Mouse (Mus musculus): ENCODE measurements around the gene Cabin1. TPM values are rescaled to one million over a fixed set of nuclear protein-coding genes. Genes with fewer than 3 reads are reported as not detected.

Gene Cabin1
- polyA plus RNA-seq, 1 experiment from 2014 or later = 36.6 TPM

- Histone ChIP-seq H3K4me3 (no peak overlapping the region), H3K4me1 (peaks cover 18% of the 10 kb centered on the region; the same call in 1 of the 2 replicates), H3K36me3 (replicated peaks) (no peaks in the 10 kb centered on the region), H3K9me3 (no peaks in the 10 kb centered on the region), H3K27ac (no peak overlapping the region), H3K27me3 (ENCODE audit: poor library complexity, severe bottlenecking) (no peaks in the 10 kb centered on the region)
- DNase-seq (ENCODE audit: extremely low spot score, low spot score) = no peak
- WGBS = 91% methylated on average over 8 of the region's 8 CpGs
These were observed 129.5 kb downstream of the Cabin1 start for GRCm38 (mm10) chr10:75634610-75635009.

GRCm38 (mm10) chr10:75633576-75634139 is 130.5 kb downstream of the Cabin1 start:
- Histone ChIP-seq H3K36me3 (replicated peaks) (no peaks in the 10 kb centered on the region), H3K27ac (no peak overlapping the region), H3K9me3 (no peaks in the 10 kb centered on the region), H3K4me3 (no peak overlapping the region), H3K27me3 (ENCODE audit: poor library complexity, severe bottlenecking) (no peaks in the 10 kb centered on the region), H3K4me1 (peaks cover 18% of the 10 kb centered on the region; the same call in 1 of the 2 replicates)
- WGBS = 81% methylated on average over 12 of the region's 14 CpGs
- DNase-seq (ENCODE audit: extremely low spot score, low spot score) = no peak

- H3K9me3 ChIP-seq = no peaks in the 10 kb centered on the region
- no peaks in the 10 kb centered on the region for H3K27me3 ChIP-seq (ENCODE audit: poor library complexity, severe bottlenecking)
- H3K27ac ChIP-seq = no peak overlapping the region
- no peaks in the 10 kb centered on the region for H3K36me3 ChIP-seq (replicated peaks)
- 90% methylated on average over 5 of the region's 5 CpGs for WGBS
- no peak for DNase-seq (ENCODE audit: extremely low spot score, low spot score)
- H3K4me1 ChIP-seq = peaks cover 18% of the 10 kb centered on the region; the same call in 1 of the 2 replicates
- H3K4me3 ChIP-seq = no peak overlapping the region
These were observed 131.1 kb downstream of the Cabin1 start for GRCm38 (mm10) chr10:75633048-75633447.

GRCm38 (mm10) chr10:75632633-75633032 is 131.5 kb downstream of the Cabin1 start:
- no peak for DNase-seq (ENCODE audit: extremely low spot score, low spot score)
- 63% methylated on average over 5 of the region's 5 CpGs for WGBS
- Histone ChIP-seq H3K9me3 (no peaks in the 10 kb centered on the region), H3K4me3 (no peak overlapping the region), H3K36me3 (replicated peaks) (no peaks in the 10 kb centered on the region), H3K27ac (no peak overlapping the region), H3K4me1 (peaks cover 18% of the 10 kb centered on the region; the same call in 1 of the 2 replicates), H3K27me3 (ENCODE audit: poor library complexity, severe bottlenecking) (no peaks in the 10 kb centered on the region)

- Histone ChIP-seq H3K4me3 (no peak overlapping the region), H3K9me3 (no peaks in the 10 kb centered on the region), H3K27me3 (ENCODE audit: poor library complexity, severe bottlenecking) (no peaks in the 10 kb centered on the region), H3K4me1 (peaks cover 11% of the 10 kb centered on the region; the same call in 1 of the 2 replicates), H3K36me3 (replicated peaks) (no peaks in the 10 kb centered on the region), H3K27ac (no peak overlapping the region)
- DNase-seq (ENCODE audit: extremely low spot score, low spot score) = no peak
- WGBS = 87% methylated on average over 3 of the region's 3 CpGs
These were observed 136.7 kb downstream of the Cabin1 start for GRCm38 (mm10) chr10:75627490-75627889.

GRCm38 (mm10) chr10:75626991-75627390 is 137.2 kb downstream of the Cabin1 start:
- no peaks in the 10 kb centered on the region for H3K9me3 ChIP-seq
- H3K27ac ChIP-seq = no peak overlapping the region
- H3K27me3 ChIP-seq (ENCODE audit: poor library complexity, severe bottlenecking) = no peaks in the 10 kb centered on the region
- DNase-seq (ENCODE audit: extremely low spot score, low spot score) = no peak
- no peaks in the 10 kb centered on the region for H3K36me3 ChIP-seq (replicated peaks)
- WGBS = 71% methylated on average over 3 of the region's 3 CpGs
- peaks cover 7% of the 10 kb centered on the region; the same call in 1 of the 2 replicates for H3K4me1 ChIP-seq
- H3K4me3 ChIP-seq = no peak overlapping the region

- H3K27me3 ChIP-seq (ENCODE audit: poor library complexity, severe bottlenecking) = no peaks in the 10 kb centered on the region
- no peaks in the 10 kb centered on the region for H3K9me3 ChIP-seq
- 76% methylated on average over 6 of the region's 6 CpGs for WGBS
- DNase-seq (ENCODE audit: extremely low spot score, low spot score) = no peak
- no peaks in the 10 kb centered on the region for H3K36me3 ChIP-seq (replicated peaks)
- H3K4me1 ChIP-seq = 0 out of 2 replicates have a peak, but pooled peaks cover 3% of the 10 kb centered on the region
- no peak overlapping the region for H3K4me3 ChIP-seq
- no peak overlapping the region for H3K27ac ChIP-seq
These were observed 138.2 kb downstream of the Cabin1 start for GRCm38 (mm10) chr10:75625920-75626319.

- no peak for DNase-seq (ENCODE audit: extremely low spot score, low spot score)
- no peaks in the 10 kb centered on the region for H3K4me1 ChIP-seq
- H3K36me3 ChIP-seq (replicated peaks) = no peaks in the 10 kb centered on the region
- H3K4me3 ChIP-seq = no peak overlapping the region
- WGBS = 58% methylated on average over 3 of the region's 3 CpGs
- H3K27ac ChIP-seq = no peak overlapping the region
- no peaks in the 10 kb centered on the region for H3K27me3 ChIP-seq (ENCODE audit: poor library complexity, severe bottlenecking)
- no peaks in the 10 kb centered on the region for H3K9me3 ChIP-seq
These were observed 143.3 kb downstream of the Cabin1 start for GRCm38 (mm10) chr10:75620818-75621217.

- Histone ChIP-seq H3K4me1 (no peaks in the 10 kb centered on the region), H3K4me3 (no peak overlapping the region), H3K27me3 (ENCODE audit: poor library complexity, severe bottlenecking) (no peaks in the 10 kb centered on the region), H3K27ac (no peak overlapping the region), H3K9me3 (no peaks in the 10 kb centered on the region), H3K36me3 (replicated peaks) (no peaks in the 10 kb centered on the region)
- WGBS = 92% methylated on average over 4 of the region's 4 CpGs
- no peak for DNase-seq (ENCODE audit: extremely low spot score, low spot score)
These were observed 148.1 kb downstream of the Cabin1 start for GRCm38 (mm10) chr10:75616044-75616443.

GRCm38 (mm10) chr10:75610486-75610885 is 153.7 kb downstream of the Cabin1 start:
- Histone ChIP-seq H3K27ac (no peak overlapping the region), H3K9me3 (no peaks in the 10 kb centered on the region), H3K36me3 (replicated peaks) (no peaks in the 10 kb centered on the region), H3K4me1 (no peaks in the 10 kb centered on the region), H3K4me3 (no peak overlapping the region), H3K27me3 (ENCODE audit: poor library complexity, severe bottlenecking) (no peaks in the 10 kb centered on the region)
- WGBS = 65% methylated on average over 7 of the region's 7 CpGs
- DNase-seq (ENCODE audit: extremely low spot score, low spot score) = no peak

GRCm38 (mm10) chr10:75608975-75609374 is 155.2 kb downstream of the Cabin1 start:
- no peaks in the 10 kb centered on the region for H3K36me3 ChIP-seq (replicated peaks)
- no peak overlapping the region for H3K4me3 ChIP-seq
- no peak for DNase-seq (ENCODE audit: extremely low spot score, low spot score)
- no peaks in the 10 kb centered on the region for H3K4me1 ChIP-seq
- 91% methylated on average over 11 of the region's 11 CpGs for WGBS
- no peak overlapping the region for H3K27ac ChIP-seq
- no peaks in the 10 kb centered on the region for H3K27me3 ChIP-seq (ENCODE audit: poor library complexity, severe bottlenecking)
- H3K9me3 ChIP-seq = no peaks in the 10 kb centered on the region

GRCm38 (mm10) chr10:75607253-75607652 is 156.9 kb downstream of the Cabin1 start:
- no peaks in the 10 kb centered on the region for H3K36me3 ChIP-seq (replicated peaks)
- no peaks in the 10 kb centered on the region for H3K9me3 ChIP-seq
- DNase-seq (ENCODE audit: extremely low spot score, low spot score) = no peak
- 92% methylated on average over 4 of the region's 4 CpGs for WGBS
- H3K4me1 ChIP-seq = no peaks in the 10 kb centered on the region
- no peak overlapping the region for H3K27ac ChIP-seq
- H3K27me3 ChIP-seq (ENCODE audit: poor library complexity, severe bottlenecking) = no peaks in the 10 kb centered on the region
- no peak overlapping the region for H3K4me3 ChIP-seq

GRCm38 (mm10) chr10:75605162-75605846 is 158.8 kb downstream of the Cabin1 start:
- H3K27me3 ChIP-seq (ENCODE audit: poor library complexity, severe bottlenecking) = no peaks in the 10 kb centered on the region
- H3K4me3 ChIP-seq = no peak overlapping the region
- no peak overlapping the region for H3K27ac ChIP-seq
- H3K36me3 ChIP-seq (replicated peaks) = no peaks in the 10 kb centered on the region
- no peaks in the 10 kb centered on the region for H3K4me1 ChIP-seq
- no peak for DNase-seq (ENCODE audit: extremely low spot score, low spot score)
- WGBS = 42% methylated on average over 11 of the region's 11 CpGs
- H3K9me3 ChIP-seq = no peaks in the 10 kb centered on the region
